Mouse (Mus musculus) v-Abl transformed pro-B cells (cell line): Measurements from ENCODE around the gene Cpxm1.

Source experiments
- in situ Hi-C, 2 experiments: fragments of 400-800 bp; cut with MboI; formaldehyde crosslinking; loops; one replicate each; pipeline ENCODE4 v1.15.1; 2025; ENCODE audit not compliant: unreplicated experiment in 2 of 2

Gene Cpxm1

DNA sequence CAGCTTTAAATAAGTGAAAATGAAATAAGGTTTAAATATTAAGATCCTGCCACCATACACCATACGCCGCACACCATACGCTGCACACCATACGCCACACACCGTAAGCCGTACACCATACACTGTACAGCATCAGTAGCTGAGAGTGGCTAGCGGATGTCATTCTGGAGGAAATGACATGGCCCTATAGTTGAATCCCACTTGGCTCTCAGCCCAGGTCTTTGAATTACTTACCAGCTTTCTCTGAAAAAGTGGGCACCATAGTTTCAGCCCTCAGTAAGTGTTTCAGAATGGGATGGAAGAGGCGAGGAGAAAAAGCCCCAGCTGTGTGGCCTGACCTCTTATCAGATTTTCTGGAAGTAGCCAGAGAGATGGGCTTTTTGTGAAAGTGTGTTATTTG lies 44.0 kb downstream of the Cpxm1 start:
- in situ Hi-C loops: loop anchor here in 1 of 2 experiments (25.0 kb wide), 2 partner anchors 466 to 691 kb away; no protein-coding TSS in a partner anchor

DNA sequence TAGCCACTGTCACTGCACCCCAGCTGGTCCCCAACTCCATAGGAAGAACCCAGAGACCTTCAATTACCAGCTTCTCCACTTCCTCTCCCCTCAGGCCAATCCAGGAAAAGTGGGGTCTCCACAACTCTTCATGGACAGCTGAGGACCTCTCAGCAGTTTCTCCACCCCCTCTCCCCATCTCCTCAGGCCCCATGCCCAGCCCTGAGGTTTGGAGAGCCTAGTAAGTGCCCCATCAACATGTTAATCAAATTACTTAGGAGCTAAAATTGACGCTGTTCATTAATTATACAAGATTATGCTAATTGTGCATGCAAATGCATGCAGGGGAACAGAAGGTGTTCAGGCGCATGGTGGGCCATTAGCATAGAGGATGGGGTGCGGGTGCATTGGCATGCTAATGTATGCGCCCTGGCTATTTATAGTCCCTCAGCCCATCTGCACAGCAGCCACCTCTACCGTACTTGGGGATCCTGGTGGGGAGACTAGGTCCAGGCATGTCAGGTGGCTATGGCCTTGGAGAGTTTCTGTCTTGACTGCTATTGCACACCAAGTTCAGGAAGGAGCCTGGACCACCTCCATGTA lies 45.5 kb downstream of the Cpxm1 start:
- in situ Hi-C loops: loop anchor here in 1 of 2 experiments (25.0 kb wide), 2 partner anchors 465 to 690 kb away; no protein-coding TSS in a partner anchor

GRCm38 (mm10) chr2:130350376-130350775 lies 47.0 kb downstream of the Cpxm1 start:
- in situ Hi-C loops: loop anchor here in 1 of 2 experiments (25.0 kb wide), 2 partner anchors 463 to 688 kb away; no protein-coding TSS in a partner anchor

DNA sequence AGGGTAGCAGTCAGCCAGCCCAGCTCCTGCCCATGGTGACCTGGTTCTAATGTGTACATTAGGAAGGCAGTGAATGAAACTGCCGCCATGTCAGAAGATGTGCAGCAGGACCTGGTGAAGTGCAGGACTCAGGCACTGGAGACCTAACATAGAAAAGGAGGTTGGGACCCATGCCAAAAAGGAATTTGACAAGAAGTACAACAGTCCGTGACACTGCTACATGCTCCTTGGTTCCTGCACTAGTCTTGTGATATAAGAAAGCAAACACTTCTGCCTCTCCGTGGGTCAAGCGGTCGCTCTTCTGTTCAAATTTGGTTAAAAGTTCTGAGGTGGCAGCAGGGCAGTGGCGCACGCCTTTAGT lies 56.2 kb downstream of the Cpxm1 start:
- in situ Hi-C loops: no loop called here
